Mouse (Mus musculus) forebrain, embryonic 14.5 days (tissue): ENCODE results near the gene Chrm4. TPM values are rescaled to one million over a fixed set of nuclear protein-coding genes. Genes with fewer than 3 reads are reported as not detected.
A peak's percentile ranks its signal among the peaks of the same experiment; 100 is the strongest.

Experiments used
- ATAC-seq: fragments of 200-750 bp; cut with Nextera tagmentation; 2 replicates; pipeline ENCODE4 v1.8.0; 2017; ENCODE audit warnings: mild to moderate bottlenecking, moderate library complexity
- DNase-seq: peaks from one replicate; pipeline ENCODE4 v3.0.0-alpha.2; 2015; ENCODE audit warnings: low spot score
- H3K27ac ChIP-seq: fragments of 300-500 bp; sonication (generic); 2 replicates; pipeline ENCODE4 v1.5.1; 2014; ENCODE audit warnings: low read depth, mild to moderate bottlenecking, control low read depth, low read length, moderate library complexity
- H3K27me3 ChIP-seq: fragments of 300-500 bp; sonication (generic); replicated peaks from 2 replicates; pipeline ENCODE4 v1.6.1; 2014; ENCODE audit warnings: low read length, control low read depth, mixed read lengths; ENCODE audit not compliant: control insufficient read depth, insufficient read depth
- H3K36me3 ChIP-seq: fragments of 300-500 bp; sonication (generic); 2 replicates; pipeline ENCODE4 v1.6.1; 2014; ENCODE audit warnings: low read length, control low read depth; ENCODE audit not compliant: control insufficient read depth, insufficient read depth
- H3K4me1 ChIP-seq: fragments of 300-500 bp; sonication (generic); 2 replicates; pipeline ENCODE4 v1.6.1; 2014; ENCODE audit warnings: antibody characterized with exemption, low read length, control low read depth; ENCODE audit not compliant: control insufficient read depth, insufficient read depth
- H3K4me2 ChIP-seq: fragments of 300-500 bp; sonication (generic); 2 replicates; pipeline ENCODE4 v1.6.1; 2014; ENCODE audit warnings: mild to moderate bottlenecking, control low read depth, low read length
- H3K4me3 ChIP-seq: fragments of 300-500 bp; sonication (generic); 2 replicates; pipeline ENCODE4 v1.5.1; 2014; ENCODE audit warnings: low read depth, low read length, control low read depth
- H3K9ac ChIP-seq: fragments of 300-500 bp; sonication (generic); 2 replicates; pipeline ENCODE4 v1.6.1; 2014; ENCODE audit warnings: mild to moderate bottlenecking, low read length, control low read depth, moderate library complexity
- H3K9me3 ChIP-seq: fragments of 300-500 bp; sonication (generic); replicated peaks from 2 replicates; pipeline ENCODE4 v1.6.1; 2016; ENCODE audit warnings: low read length, control low read depth, mixed read lengths; ENCODE audit not compliant: control insufficient read depth
- WGBS: fragments of 180-500 bp; shearing (Covaris S2); extraction: QIAGEN DNeasy Blood & Tissue Kit; methylation state at CpG from one replicate; pipeline ENCODE4 v1.1.7; 2014; 5-methylcytosine and 5-hydroxymethylcytosine counted together
- polyA plus RNA-seq: library from polyadenylated mRNA; unstranded; fragments of >200 nt; fragmentation: Nextera tagmentation; extraction: Ambion mirVana; gene quantifications from 2 replicates; pipeline ENCODE4 v1.2.1, GENCODE M21; 2014

Gene Chrm4
- 0.83 and 1.2 TPM in 2 replicates for polyA plus RNA-seq

GRCm38 (mm10) chr2:91926949-91927348 is at the start of gene Chrm4:
Gene Chrm4 (plus strand): TSS chr2:91927249.
- H3K4me2 ChIP-seq, result 0 out of 2 replicates have a peak within 1 kb of the TSS, but pooled peaks have one; percentile 2
- no peak within 1 kb of the TSS for H3K27ac ChIP-seq
- WGBS, result 89% methylated on average over 3 of the region's 3 CpGs
- no peak within 1 kb of the TSS for H3K4me3 ChIP-seq
- peaks cover 6% of the 10 kb centered on the region for H3K4me1 ChIP-seq
- DNase-seq, result no peak
- H3K9me3 ChIP-seq, result no peaks in the 10 kb centered on the region
- H3K27me3 ChIP-seq, result peaks cover 28% of the 10 kb centered on the region
- H3K9ac ChIP-seq, result no peak within 1 kb of the TSS
- no peaks in the 10 kb centered on the region for H3K36me3 ChIP-seq
- no peak for ATAC-seq

- 68% methylated on average over 7 of the region's 7 CpGs for WGBS
- DNase-seq, result peak; percentile 29
- no peaks in the 10 kb centered on the region for H3K9me3 ChIP-seq
These were observed 48.5 kb upstream of the Chrm4 start for GRCm38 (mm10) chr2:91878387-91879180.

GRCm38 (mm10) chr2:91883961-91884360 is 43.1 kb upstream of the Chrm4 start:
- no peak overlapping the region for H3K4me3 ChIP-seq
- peaks cover 13% of the 10 kb centered on the region for H3K36me3 ChIP-seq
- DNase-seq, result peak; percentile 66
- H3K9ac ChIP-seq, result no peak overlapping the region
- WGBS, result 78% methylated on average over 4 of the region's 4 CpGs
- no peaks in the 10 kb centered on the region for H3K4me1 ChIP-seq
- no peak overlapping the region for H3K4me2 ChIP-seq
- no peak for ATAC-seq
- no peaks in the 10 kb centered on the region for H3K27me3 ChIP-seq
- no peak overlapping the region for H3K27ac ChIP-seq
- H3K9me3 ChIP-seq, result no peaks in the 10 kb centered on the region

More at GRCm38 (mm10) chr2:91878387-91879180, 48.5 kb upstream of the Chrm4 start:
- ATAC-seq, result peak; percentile 60
- Histone ChIP-seq H3K36me3 (peaks cover 8% of the 10 kb centered on the region; the same call in 1 of the 2 replicates), H3K4me3 (no peak overlapping the region), H3K27me3 (no peaks in the 10 kb centered on the region), H3K4me1 (no peaks in the 10 kb centered on the region), H3K9ac (peak overlapping the region; percentile 29; the same call in 1 of the 2 replicates), H3K4me2 (no peak overlapping the region), H3K27ac (peak overlapping the region; percentile 67)

- no peak overlapping the region for H3K4me2 ChIP-seq
- no peaks in the 10 kb centered on the region for H3K4me1 ChIP-seq
- no peak overlapping the region for H3K27ac ChIP-seq
- 64% methylated on average over 4 of the region's 4 CpGs for WGBS
- no peak overlapping the region for H3K9ac ChIP-seq
- H3K36me3 ChIP-seq, result peaks cover 13% of the 10 kb centered on the region
- ATAC-seq (no peak), DNase-seq (no peak)
- no peaks in the 10 kb centered on the region for H3K27me3 ChIP-seq
- no peak overlapping the region for H3K4me3 ChIP-seq
- no peaks in the 10 kb centered on the region for H3K9me3 ChIP-seq
These were observed 42.4 kb upstream of the Chrm4 start for GRCm38 (mm10) chr2:91884616-91885015.

- Histone ChIP-seq H3K27me3 (no peaks in the 10 kb centered on the region), H3K4me2 (no peak overlapping the region), H3K36me3 (no peaks in the 10 kb centered on the region), H3K27ac (no peak overlapping the region), H3K9me3 (no peaks in the 10 kb centered on the region), H3K4me1 (no peaks in the 10 kb centered on the region), H3K4me3 (no peak overlapping the region), H3K9ac (no peak overlapping the region)
- 77% methylated on average over 3 of the region's 3 CpGs for WGBS
- ATAC-seq (no peak), DNase-seq (no peak)
These were observed 32.3 kb upstream of the Chrm4 start for GRCm38 (mm10) chr2:91894716-91895115.

GRCm38 (mm10) chr2:91895401-91895800 is 31.6 kb upstream of the Chrm4 start:
- 97% methylated on average over 3 of the region's 3 CpGs for WGBS
- no peaks in the 10 kb centered on the region for H3K4me1 ChIP-seq
- peaks cover 2% of the 10 kb centered on the region for H3K36me3 ChIP-seq
- no peak overlapping the region for H3K9ac ChIP-seq
- no peak overlapping the region for H3K4me3 ChIP-seq
- H3K4me2 ChIP-seq, result no peak overlapping the region
- H3K27ac ChIP-seq, result no peak overlapping the region
- DNase-seq, result no peak
- H3K27me3 ChIP-seq, result no peaks in the 10 kb centered on the region
- no peaks in the 10 kb centered on the region for H3K9me3 ChIP-seq
- no peak for ATAC-seq

- H3K27ac ChIP-seq, result no peak overlapping the region
- ATAC-seq (no peak), DNase-seq (no peak)
- peaks cover 9% of the 10 kb centered on the region for H3K36me3 ChIP-seq
- H3K4me2 ChIP-seq, result no peak overlapping the region
- H3K4me1 ChIP-seq, result no peaks in the 10 kb centered on the region
- no peak overlapping the region for H3K9ac ChIP-seq
- no peak overlapping the region for H3K4me3 ChIP-seq
- no peaks in the 10 kb centered on the region for H3K9me3 ChIP-seq
- H3K27me3 ChIP-seq, result no peaks in the 10 kb centered on the region
These were observed 29.1 kb upstream of the Chrm4 start for GRCm38 (mm10) chr2:91897968-91898367.

GRCm38 (mm10) chr2:91899141-91899540 is 27.9 kb upstream of the Chrm4 start:
- DNase-seq (no peak), ATAC-seq (no peak)
- Histone ChIP-seq H3K9me3 (no peaks in the 10 kb centered on the region), H3K9ac (no peak overlapping the region), H3K4me3 (no peak overlapping the region), H3K4me2 (no peak overlapping the region), H3K27ac (no peak overlapping the region), H3K4me1 (peaks cover 3% of the 10 kb centered on the region; the same call in 1 of the 2 replicates), H3K36me3 (peaks cover 9% of the 10 kb centered on the region), H3K27me3 (no peaks in the 10 kb centered on the region)
- WGBS, result 92% methylated on average over 3 of the region's 3 CpGs

- H3K4me1 ChIP-seq, result peaks cover 13% of the 10 kb centered on the region; the same call in 1 of the 2 replicates
- H3K27me3 ChIP-seq, result no peaks in the 10 kb centered on the region
- H3K9me3 ChIP-seq, result no peaks in the 10 kb centered on the region
- peaks cover 10% of the 10 kb centered on the region for H3K36me3 ChIP-seq
- ATAC-seq, result no peak
- H3K27ac ChIP-seq, result no peak overlapping the region
- 93% methylated on average over 8 of the region's 8 CpGs for WGBS
- DNase-seq, result no peak
- H3K4me2 ChIP-seq, result no peak overlapping the region
- H3K4me3 ChIP-seq, result no peak overlapping the region
- no peak overlapping the region for H3K9ac ChIP-seq
These were observed 26.6 kb upstream of the Chrm4 start for GRCm38 (mm10) chr2:91900431-91900830.
